Mouse (Mus musculus): ENCODE data around the gene Maz. TPM values are rescaled to one million over a fixed set of nuclear protein-coding genes. Genes with fewer than 3 reads are reported as not detected.

Maz gene
- polyA plus RNA-seq, 1 experiment from 2014 or later = 58.9 TPM

GRCm38 (mm10) chr7:127017950-127018345, 8.9 kb downstream of the Maz start:
- Histone ChIP-seq H3K27ac (no peak overlapping the region), H3K4me3 (ENCODE audit: inconsistent target) (no peak overlapping the region), H3K79me2 (ENCODE audit: inconsistent target) (peaks cover 31% of the 10 kb centered on the region), H3K36me3 (ENCODE audit: inconsistent target) (0 out of 2 replicates have a peak, but pooled peaks cover 5% of the 10 kb centered on the region)
- WGBS (ENCODE audit: missing documents) = 84% methylated on average over 5 of the region's 6 CpGs

GRCm38 (mm10) chr7:127016971-127017949, 9.6 kb downstream of the Maz start, which contains the start of gene Pagr1a:
TSS of gene Pagr1a (minus strand) at chr7:127017352.
- WGBS (ENCODE audit: missing documents) = 3% methylated on average over 39 of the region's 39 CpGs
- H3K4me3 ChIP-seq (ENCODE audit: inconsistent target) = peak within 1 kb of the TSS; percentile 88
- peaks cover 38% of the 10 kb centered on the region for H3K79me2 ChIP-seq (ENCODE audit: inconsistent target)
- H3K36me3 ChIP-seq (ENCODE audit: inconsistent target) = 0 out of 2 replicates have a peak, but pooled peaks cover under 1% of the 10 kb centered on the region
- H3K27ac ChIP-seq = peak within 1 kb of the TSS; percentile 93

- under 1% methylated on average over 22 of the region's 22 CpGs for WGBS (ENCODE audit: missing documents)
- Histone ChIP-seq H3K79me2 (ENCODE audit: inconsistent target) (peaks cover 45% of the 10 kb centered on the region), H3K36me3 (ENCODE audit: inconsistent target) (no peaks in the 10 kb centered on the region), H3K27ac (peak overlapping the region; percentile 93), H3K4me3 (ENCODE audit: inconsistent target) (peak overlapping the region; percentile 88)
Observed at GRCm38 (mm10) chr7:127016486-127016938, 10.3 kb downstream of the Maz start.

- no peaks in the 10 kb centered on the region for H3K36me3 ChIP-seq (ENCODE audit: inconsistent target)
- H3K79me2 ChIP-seq (ENCODE audit: inconsistent target) = peaks cover 48% of the 10 kb centered on the region
- peak within 1 kb of the TSS; percentile 88 for H3K4me3 ChIP-seq (ENCODE audit: inconsistent target)
- peak within 1 kb of the TSS; percentile 93 for H3K27ac ChIP-seq
Observed at GRCm38 (mm10) chr7:127016481-127016485, 10.6 kb downstream of the Maz start, which contains the start of gene Pagr1b. TSS of gene Pagr1b (minus strand) at chr7:127016484.

GRCm38 (mm10) chr7:127016081-127016480, 10.8 kb downstream of the Maz start:
- Histone ChIP-seq H3K79me2 (ENCODE audit: inconsistent target) (peaks cover 50% of the 10 kb centered on the region), H3K27ac (peak overlapping the region; percentile 93), H3K4me3 (ENCODE audit: inconsistent target) (peak overlapping the region; percentile 88), H3K36me3 (ENCODE audit: inconsistent target) (no peaks in the 10 kb centered on the region)
- WGBS (ENCODE audit: missing documents) = 6% methylated on average over 10 of the region's 10 CpGs

GRCm38 (mm10) chr7:127014993-127015392, 11.8 kb downstream of the Maz start:
- H3K79me2 ChIP-seq (ENCODE audit: inconsistent target) = peaks cover 60% of the 10 kb centered on the region
- peak overlapping the region; percentile 93; the same call in 1 of the 2 replicates for H3K27ac ChIP-seq
- 95% methylated on average over 12 of the region's 12 CpGs for WGBS (ENCODE audit: missing documents)
- H3K36me3 ChIP-seq (ENCODE audit: inconsistent target) = no peaks in the 10 kb centered on the region
- peak overlapping the region; percentile 88; the same call in 1 of the 2 replicates for H3K4me3 ChIP-seq (ENCODE audit: inconsistent target)

GRCm38 (mm10) chr7:127014320-127014719, 12.5 kb downstream of the Maz start, which contains the start of gene Mvp:
TSS of gene Mvp (minus strand) at chr7:127014621.
- under 1% methylated on average over 11 of the region's 11 CpGs for WGBS (ENCODE audit: missing documents)
- no peaks in the 10 kb centered on the region for H3K36me3 ChIP-seq (ENCODE audit: inconsistent target)

GRCm38 (mm10) chr7:127013385-127013784, 13.5 kb downstream of the Maz start:
- no peaks in the 10 kb centered on the region for H3K36me3 ChIP-seq (ENCODE audit: inconsistent target)
- peak overlapping the region; percentile 88 for H3K4me3 ChIP-seq (ENCODE audit: inconsistent target)
- peak overlapping the region; percentile 93 for H3K27ac ChIP-seq
- WGBS (ENCODE audit: missing documents) = 87% methylated on average over 6 of the region's 6 CpGs
- peaks cover 77% of the 10 kb centered on the region for H3K79me2 ChIP-seq (ENCODE audit: inconsistent target)

More at GRCm38 (mm10) chr7:127014320-127014719, 12.5 kb downstream of the Maz start, which contains the start of gene Mvp:
- peaks cover 67% of the 10 kb centered on the region for H3K79me2 ChIP-seq (ENCODE audit: inconsistent target)
- H3K27ac ChIP-seq = peak within 1 kb of the TSS; percentile 93
- peak within 1 kb of the TSS; percentile 88 for H3K4me3 ChIP-seq (ENCODE audit: inconsistent target)

- WGBS (ENCODE audit: missing documents) = 96% methylated on average over 10 of the region's 10 CpGs
- 0 out of 2 replicates have a peak overlapping the region, but pooled peaks have one; percentile 88 for H3K4me3 ChIP-seq (ENCODE audit: inconsistent target)
Observed at GRCm38 (mm10) chr7:127012845-127013244, 14.0 kb downstream of the Maz start.

GRCm38 (mm10) chr7:127012374-127012773, 14.5 kb downstream of the Maz start:
- Histone ChIP-seq H3K36me3 (ENCODE audit: inconsistent target) (no peaks in the 10 kb centered on the region), H3K27ac (no peak overlapping the region)

More at GRCm38 (mm10) chr7:127012845-127013244, 14.0 kb downstream of the Maz start:
- Histone ChIP-seq H3K36me3 (ENCODE audit: inconsistent target) (no peaks in the 10 kb centered on the region), H3K79me2 (ENCODE audit: inconsistent target) (peaks cover 82% of the 10 kb centered on the region), H3K27ac (0 out of 2 replicates have a peak overlapping the region, but pooled peaks have one; percentile 93)

GRCm38 (mm10) chr7:127011717-127012116, 15.1 kb downstream of the Maz start:
- Histone ChIP-seq H3K79me2 (ENCODE audit: inconsistent target) (peaks cover 93% of the 10 kb centered on the region), H3K36me3 (ENCODE audit: inconsistent target) (no peaks in the 10 kb centered on the region), H3K4me3 (ENCODE audit: inconsistent target) (no peak overlapping the region), H3K27ac (no peak overlapping the region)
- 80% methylated on average over 2 of the region's 2 CpGs for WGBS (ENCODE audit: missing documents)

More at GRCm38 (mm10) chr7:127012374-127012773, 14.5 kb downstream of the Maz start:
- WGBS (ENCODE audit: missing documents) = 97% methylated on average over 6 of the region's 6 CpGs
- Histone ChIP-seq H3K79me2 (ENCODE audit: inconsistent target) (peaks cover 87% of the 10 kb centered on the region), H3K4me3 (ENCODE audit: inconsistent target) (no peak overlapping the region)

GRCm38 (mm10) chr7:127011051-127011450, 15.8 kb downstream of the Maz start:
- peak overlapping the region; percentile 19 for H3K27ac ChIP-seq
- WGBS (ENCODE audit: missing documents) = 79% methylated on average over 2 of the region's 2 CpGs

GRCm38 (mm10) chr7:127009307-127010085, 17.3 kb downstream of the Maz start:
- 70% methylated on average over 17 of the region's 17 CpGs for WGBS (ENCODE audit: missing documents)
- Histone ChIP-seq H3K36me3 (ENCODE audit: inconsistent target) (no peaks in the 10 kb centered on the region), H3K79me2 (ENCODE audit: inconsistent target) (peaks cover 100% of the 10 kb centered on the region), H3K4me3 (ENCODE audit: inconsistent target) (no peak overlapping the region), H3K27ac (peak overlapping the region; percentile 93)

More at GRCm38 (mm10) chr7:127011051-127011450, 15.8 kb downstream of the Maz start:
- Histone ChIP-seq H3K79me2 (ENCODE audit: inconsistent target) (peaks cover 100% of the 10 kb centered on the region), H3K4me3 (ENCODE audit: inconsistent target) (no peak overlapping the region), H3K36me3 (ENCODE audit: inconsistent target) (no peaks in the 10 kb centered on the region)

GRCm38 (mm10) chr7:127008239-127009019, 18.4 kb downstream of the Maz start:
- Histone ChIP-seq H3K4me3 (ENCODE audit: inconsistent target) (peak overlapping the region; percentile 4; the same call in 1 of the 2 replicates), H3K36me3 (ENCODE audit: inconsistent target) (no peaks in the 10 kb centered on the region), H3K27ac (peak overlapping the region; percentile 93), H3K79me2 (ENCODE audit: inconsistent target) (peaks cover 100% of the 10 kb centered on the region)
- 15% methylated on average over 8 of the region's 9 CpGs for WGBS (ENCODE audit: missing documents)

Data from macrophage (primary cell).